Mouse (Mus musculus): ENCODE data around the gene Mgst2.

GRCm38 (mm10) chr3:51645484-51645883, 14.7 kb upstream of the Mgst2 start:
- TF ChIP-seq MYOG (IDR thresholded peaks at IDR 0.05; ENCODE audit: control insufficient read depth, extremely low read depth, insufficient read length): no peak
- TF ChIP-seq CTCF (IDR thresholded peaks at IDR 0.05; ENCODE audit: control insufficient read depth, insufficient read depth, insufficient read length): no peak
